Mouse (Mus musculus): ENCODE results near the gene Vasn. TPM values are rescaled to one million over a fixed set of nuclear protein-coding genes. Genes with fewer than 3 reads are reported as not detected.
A peak's percentile ranks its signal among the peaks of the same experiment; 100 is the strongest.

The Vasn gene
- total RNA-seq, 2 experiments from 2014 or later, result 9.2 to 11.0 TPM

DNA sequence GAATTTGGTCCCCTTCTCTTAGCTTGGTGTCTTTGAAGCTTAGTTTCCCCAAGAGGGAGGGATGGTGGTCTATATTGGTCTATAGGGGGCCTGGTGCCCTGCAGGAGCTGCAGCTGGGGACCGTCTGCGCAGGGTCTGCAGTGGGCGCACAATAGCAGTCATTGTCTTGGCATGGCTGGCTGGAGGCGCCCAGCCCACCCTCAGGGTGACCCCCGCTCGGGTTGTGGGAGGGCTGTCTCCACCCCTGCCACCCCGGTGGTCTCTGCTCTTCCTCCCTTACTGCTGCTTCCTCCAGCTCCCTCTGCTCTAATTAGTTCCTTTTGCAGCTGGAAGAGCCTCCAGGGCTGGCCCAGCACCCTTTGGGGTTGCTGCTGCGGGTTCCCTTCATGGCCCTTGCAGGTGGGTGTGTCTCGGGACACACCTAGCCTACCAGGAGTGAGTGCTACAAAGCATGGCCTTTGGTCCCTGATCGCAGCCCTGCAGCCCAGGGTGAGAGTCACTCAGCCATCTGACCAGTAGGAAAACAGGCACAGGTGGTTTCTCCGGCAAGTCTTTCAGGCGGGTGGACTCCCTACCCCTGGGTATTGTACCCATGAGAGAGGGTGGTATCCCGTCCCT, 34.1 kb upstream of the Vasn start:
- DNase-seq, result no peak
- intact Hi-C loops (cut with DNase I), result loop anchor here (2.0 to 5.0 kb wide), 3 partner anchors 13 to 288 kb away; no protein-coding TSS in a partner anchor

- peak; percentile 59 to 72 for DNase-seq
- intact Hi-C loops (cut with DNase I), result loop anchor here (1.0 to 5.0 kb wide), 5 partner anchors 14 to 289 kb away; no protein-coding TSS in a partner anchor
Measured at GRCm38 (mm10) chr16:4606431-4607084, 33.2 kb upstream of the Vasn start.

DNA sequence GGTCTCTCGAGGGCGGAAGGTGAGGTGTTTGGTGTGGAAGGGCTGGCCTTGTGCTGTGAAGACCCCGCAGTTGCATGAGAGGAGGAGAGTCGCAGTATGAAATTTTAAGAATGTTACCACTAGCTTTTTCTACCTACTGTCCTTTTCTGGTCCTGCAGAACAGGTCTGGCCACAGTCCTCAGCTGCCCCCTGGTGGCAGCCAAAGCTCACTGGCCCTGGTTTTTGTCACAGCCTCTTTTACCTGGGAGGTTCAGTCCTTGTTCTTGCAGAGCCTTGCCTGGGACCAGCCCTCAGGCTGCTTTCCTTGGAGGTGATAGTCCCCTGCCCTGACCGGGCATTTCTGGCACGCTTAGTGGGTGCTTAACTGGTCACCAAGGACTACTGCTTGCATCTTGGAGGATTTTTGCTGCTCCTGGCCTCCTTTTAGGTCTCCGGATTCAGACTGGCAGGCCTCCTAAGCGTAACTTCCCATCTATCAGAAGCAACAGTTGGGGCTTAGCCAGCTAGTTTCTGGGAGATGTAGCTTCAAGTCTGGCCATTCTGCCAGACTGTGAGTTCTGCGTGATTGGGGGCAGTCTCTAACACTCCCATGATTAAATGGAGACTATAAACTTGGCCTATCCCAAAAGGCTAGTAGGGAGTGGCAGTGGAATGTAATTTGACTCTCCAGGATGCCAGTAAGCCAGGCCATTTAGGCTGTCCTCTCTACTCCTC, 31.8 kb upstream of the Vasn start:
- DNase-seq, result peak; percentile 83 to 88
- intact Hi-C loops (cut with DNase I), result loop anchor here (1.0 to 5.0 kb wide), 5 partner anchors 15 to 291 kb away; no protein-coding TSS in a partner anchor

GRCm38 (mm10) chr16:4608532-4609059, 31.1 kb upstream of the Vasn start:
- intact Hi-C loops (cut with DNase I), result loop anchor here (5.0 kb wide), 2 partner anchors 121 to 291 kb away; no protein-coding TSS in a partner anchor
- DNase-seq, result no peak

GRCm38 (mm10) chr16:4611193-4611592, 28.5 kb upstream of the Vasn start:
- intact Hi-C loops (cut with DNase I), result no loop called here
- no peak for DNase-seq

GRCm38 (mm10) chr16:4611676-4612075, 28.1 kb upstream of the Vasn start:
- intact Hi-C loops (cut with DNase I), result no loop called here
- DNase-seq, result no peak

- intact Hi-C loops (cut with DNase I), result no loop called here
- no peak for DNase-seq
Measured at GRCm38 (mm10) chr16:4613736-4614135, 26.0 kb upstream of the Vasn start.

DNA sequence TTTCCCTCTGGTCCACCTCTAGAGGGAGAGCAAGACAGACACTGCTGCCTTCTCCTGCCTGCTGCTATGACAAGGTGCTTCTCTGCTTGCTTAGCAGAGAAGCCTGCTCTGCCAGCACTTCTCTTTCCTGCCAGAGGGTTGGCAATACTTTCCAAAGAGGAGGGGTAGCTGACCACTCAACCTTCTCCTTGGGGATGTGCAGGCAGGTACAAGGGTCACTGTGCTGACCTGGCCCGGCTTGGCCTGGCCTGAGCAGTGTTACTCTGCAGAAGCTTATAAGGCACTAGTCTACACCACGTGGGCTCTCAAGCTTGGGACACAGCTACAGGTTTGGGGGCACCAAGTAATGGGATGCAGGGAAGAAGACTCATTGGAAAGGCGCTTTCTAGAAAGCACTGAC, 25.1 kb upstream of the Vasn start:
- intact Hi-C loops (cut with DNase I), result no loop called here
- no peak for DNase-seq

GRCm38 (mm10) chr16:4615297-4615696, 24.4 kb upstream of the Vasn start:
- intact Hi-C loops (cut with DNase I), result no loop called here
- DNase-seq, result no peak

- no peak for DNase-seq
- intact Hi-C loops (cut with DNase I), result no loop called here
Measured at GRCm38 (mm10) chr16:4616829-4617228, 22.9 kb upstream of the Vasn start.

DNA sequence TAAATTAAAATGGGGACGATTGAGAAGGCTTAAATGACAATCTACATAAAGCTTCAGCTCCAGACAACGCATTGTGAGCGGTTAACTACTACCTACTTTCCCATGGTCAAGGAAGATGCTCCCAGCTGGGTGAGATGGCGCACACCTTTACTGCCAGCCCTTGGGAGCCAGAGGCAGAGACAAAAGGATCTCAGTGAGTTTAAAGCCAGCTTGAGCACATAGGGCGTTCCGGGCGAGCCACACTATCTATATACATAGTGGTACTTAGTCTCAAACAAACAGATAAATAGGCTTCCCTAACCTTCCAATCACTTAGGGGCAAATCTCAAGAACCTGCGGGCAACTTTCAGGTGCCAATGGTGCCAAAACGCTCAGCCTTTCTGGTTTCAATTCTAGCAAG, 15.7 kb upstream of the Vasn start:
- no peak for DNase-seq
- intact Hi-C loops (cut with DNase I), result no loop called here

- peak; percentile 90 to 93 for DNase-seq
- intact Hi-C loops (cut with DNase I), result no loop called here
Measured at GRCm38 (mm10) chr16:4624481-4625110, 15.1 kb upstream of the Vasn start, which contains the start of gene Pam16. Gene Pam16, minus strand, starts transcription at chr16:4624988.

DNA sequence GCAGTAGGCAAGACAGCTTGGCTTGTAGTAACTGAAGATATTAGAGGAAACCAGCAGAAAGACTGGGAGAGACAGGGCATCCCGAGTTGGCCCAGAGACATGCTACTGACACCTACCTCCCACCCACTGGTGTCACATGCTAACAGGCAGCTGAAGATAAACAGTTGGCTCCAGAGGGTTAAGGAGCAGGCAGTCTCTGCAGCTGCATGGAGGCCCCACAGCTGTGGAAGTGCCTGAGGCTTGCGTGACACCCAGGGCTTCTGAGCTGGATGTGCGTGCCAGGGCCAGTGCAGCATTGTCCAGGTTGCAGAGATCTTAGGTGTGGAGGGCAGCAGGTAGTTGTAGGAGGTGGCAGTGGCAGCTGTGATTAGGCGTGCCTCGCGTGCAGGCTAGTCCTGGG, 12.6 kb upstream of the Vasn start:
- DNase-seq, result no peak
- intact Hi-C loops (cut with DNase I), result no loop called here

GRCm38 (mm10) chr16:4628898-4629419, 10.8 kb upstream of the Vasn start:
- DNase-seq, result no peak
- intact Hi-C loops (cut with DNase I), result no loop called here

DNA sequence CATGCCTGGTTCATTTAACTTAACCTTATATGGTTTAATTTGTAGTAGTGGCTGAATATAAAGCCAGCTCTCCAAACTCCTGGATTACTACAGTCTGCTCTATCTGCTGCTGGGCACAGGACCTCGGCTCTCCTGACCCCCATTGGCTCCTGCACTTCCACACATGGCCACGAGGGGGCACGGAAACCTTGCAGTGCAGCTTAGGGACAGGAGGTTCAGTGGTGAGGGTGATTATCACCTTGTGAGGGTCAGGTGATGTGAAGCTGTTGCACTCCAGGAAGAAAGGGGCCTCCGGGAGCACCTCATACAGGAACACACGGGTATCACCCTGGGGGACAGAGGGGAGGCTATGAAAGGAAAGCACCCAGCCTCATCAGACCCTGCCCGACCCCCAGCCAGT, 9.8 kb upstream of the Vasn start:
- peak; percentile 87 to 91 for DNase-seq
- intact Hi-C loops (cut with DNase I), result loop anchor here (1.0 to 5.0 kb wide), 4 partner anchors 25 to 232 kb away; partner anchors contain the start of gene Cdip1

GRCm38 (mm10) chr16:4632050-4632449, 7.7 kb upstream of the Vasn start:
- intact Hi-C loops (cut with DNase I), result loop anchor here (5.0 kb wide), 1 partner anchor 230 kb away; no protein-coding TSS in a partner anchor
- DNase-seq, result peak in 1 of 2 experiments; percentile 45

DNA sequence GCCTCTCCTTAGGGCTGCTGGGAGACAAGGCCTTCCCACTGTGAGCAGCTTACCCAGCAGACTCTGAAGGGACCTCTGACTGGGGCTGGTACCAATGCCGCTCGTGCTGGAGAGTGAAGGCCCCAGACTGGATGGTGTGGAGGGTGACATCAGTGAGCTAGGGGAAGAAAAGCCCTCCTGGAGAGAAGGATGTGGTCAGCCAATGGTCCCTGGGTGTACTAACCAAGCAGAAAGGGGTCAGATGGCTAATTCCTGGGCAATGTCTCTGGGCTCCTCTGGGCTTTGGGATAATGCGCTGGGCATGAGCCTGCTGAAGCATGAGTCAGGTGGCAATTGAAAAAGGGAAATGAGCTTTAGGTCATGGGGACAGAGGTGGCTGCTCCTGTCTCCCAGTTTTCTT, 6.1 kb upstream of the Vasn start:
- DNase-seq, result no peak
- intact Hi-C loops (cut with DNase I), result loop anchor here (5.0 kb wide), 1 partner anchor 229 kb away; no protein-coding TSS in a partner anchor

DNA sequence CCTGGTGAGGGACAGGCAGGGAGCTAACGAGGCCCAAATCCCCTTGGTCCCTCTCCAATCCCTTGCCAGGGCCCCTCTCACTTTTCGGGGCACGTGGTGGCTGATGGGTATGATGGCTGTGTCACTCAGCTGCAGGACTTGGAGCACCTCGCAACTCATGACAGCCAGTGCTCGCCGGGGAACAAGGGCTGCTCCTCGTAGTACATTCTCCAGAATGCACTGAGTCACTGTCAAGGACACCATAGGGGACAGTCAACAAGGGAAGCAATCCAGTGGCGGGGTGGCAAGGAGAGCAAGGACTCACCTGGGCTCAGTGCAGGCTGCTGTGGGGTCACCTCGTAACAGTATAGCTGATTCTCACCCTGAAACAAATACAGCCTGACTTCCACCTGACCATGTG, 5.1 kb upstream of the Vasn start:
- intact Hi-C loops (cut with DNase I), result loop anchor here (5.0 kb wide), 1 partner anchor 228 kb away; no protein-coding TSS in a partner anchor
- no peak for DNase-seq

DNA sequence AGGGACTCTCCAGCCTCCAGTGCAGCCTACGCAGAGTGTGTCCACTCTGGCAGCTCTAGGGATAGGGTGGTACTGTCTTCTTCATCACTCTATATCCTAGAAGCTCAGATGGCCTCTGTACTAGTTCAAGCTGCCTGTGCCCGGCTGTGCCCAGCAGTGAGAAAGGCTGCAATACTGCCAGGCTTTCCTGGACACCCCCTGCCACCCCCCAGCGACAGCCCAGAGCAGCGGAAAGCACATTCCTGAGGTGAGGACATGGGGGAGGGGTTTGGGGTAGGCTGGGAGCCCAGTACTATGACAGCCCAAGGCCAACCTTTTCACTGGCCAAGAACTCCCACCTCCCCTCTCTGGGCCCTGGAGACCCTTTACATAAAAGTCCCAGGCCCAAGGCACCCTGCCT, 4.0 kb upstream of the Vasn start:
- intact Hi-C loops (cut with DNase I), result no loop called here
- no peak for DNase-seq

- intact Hi-C loops (cut with DNase I), result no loop called here
- no peak for DNase-seq
Measured at GRCm38 (mm10) chr16:4638891-4639390, 800 bp upstream of the Vasn start.
